Mouse (Mus musculus) CD4-positive, CD25-positive, alpha-beta regulatory T cell, adult 4 months (primary cell): Measurements from ENCODE around the gene Klhl29. TPM values are rescaled to one million over a fixed set of nuclear protein-coding genes. Genes with fewer than 3 reads are reported as not detected.
"Not testable (repeated sequence)": the region's sequence is repeated elsewhere in the genome, so short reads cannot be mapped to it uniquely, and the experiment has no call there.

Experiments used
- ATAC-seq: one replicate; pipeline ENCODE4 v1.8.0; 2017
- polyA plus RNA-seq, 2 experiments: library from polyadenylated mRNA; unstranded; fragments of 100-300 nt; shearing (Covaris generic); gene quantifications; one replicate each; pipeline ENCODE4 v1.2.1; 2017

Gene Klhl29
- polyA plus RNA-seq, 2 experiments from 2014 or later = 0.22 to 0.32 TPM

- no peak for ATAC-seq
These were observed 22.1 kb downstream of the Klhl29 start for GRCm38 (mm10) chr12:5353416-5353815.

GRCm38 (mm10) chr12:5352771-5353170 is 22.7 kb downstream of the Klhl29 start:
- ATAC-seq = no peak

- ATAC-seq = no peak
These were observed 24.8 kb downstream of the Klhl29 start for GRCm38 (mm10) chr12:5350491-5351285.

- ATAC-seq = no peak
These were observed 30.4 kb downstream of the Klhl29 start for GRCm38 (mm10) chr12:5345088-5345487.

GRCm38 (mm10) chr12:5344457-5344856 is 31.0 kb downstream of the Klhl29 start:
- not testable (repeated sequence) for ATAC-seq

GRCm38 (mm10) chr12:5340151-5340603 is 35.3 kb downstream of the Klhl29 start:
- ATAC-seq = no peak

GRCm38 (mm10) chr12:5336927-5337712 is 38.4 kb downstream of the Klhl29 start:
- no peak for ATAC-seq

- no peak for ATAC-seq
These were observed 39.2 kb downstream of the Klhl29 start for GRCm38 (mm10) chr12:5336331-5336730.

- no peak for ATAC-seq
These were observed 40.5 kb downstream of the Klhl29 start for GRCm38 (mm10) chr12:5334956-5335355.

GRCm38 (mm10) chr12:5334175-5334574 is 41.3 kb downstream of the Klhl29 start:
- ATAC-seq = no peak

- ATAC-seq = no peak
These were observed 43.5 kb downstream of the Klhl29 start for GRCm38 (mm10) chr12:5331810-5332484.

- no peak for ATAC-seq
These were observed 44.9 kb downstream of the Klhl29 start for GRCm38 (mm10) chr12:5330496-5331070.

- ATAC-seq = no peak
These were observed 52.9 kb downstream of the Klhl29 start for GRCm38 (mm10) chr12:5322444-5323087.

- ATAC-seq = no peak
These were observed 54.5 kb downstream of the Klhl29 start for GRCm38 (mm10) chr12:5321017-5321416.

- ATAC-seq = no peak
These were observed 56.0 kb downstream of the Klhl29 start for GRCm38 (mm10) chr12:5319359-5319973.

GRCm38 (mm10) chr12:5316029-5316567 is 59.4 kb downstream of the Klhl29 start:
- no peak for ATAC-seq

GRCm38 (mm10) chr12:5307923-5308322 is 67.6 kb downstream of the Klhl29 start:
- no peak for ATAC-seq

- no peak for ATAC-seq
These were observed 70.0 kb downstream of the Klhl29 start for GRCm38 (mm10) chr12:5305466-5305865.

- no peak for ATAC-seq
These were observed 71.6 kb downstream of the Klhl29 start for GRCm38 (mm10) chr12:5303912-5304311.

- ATAC-seq = no peak
These were observed 72.4 kb downstream of the Klhl29 start for GRCm38 (mm10) chr12:5303100-5303499.

GRCm38 (mm10) chr12:5301841-5302240 is 73.6 kb downstream of the Klhl29 start:
- no peak for ATAC-seq
